8 mouse cellular contexts compared by ENCODE assay signal in the genomic region with DNA sequence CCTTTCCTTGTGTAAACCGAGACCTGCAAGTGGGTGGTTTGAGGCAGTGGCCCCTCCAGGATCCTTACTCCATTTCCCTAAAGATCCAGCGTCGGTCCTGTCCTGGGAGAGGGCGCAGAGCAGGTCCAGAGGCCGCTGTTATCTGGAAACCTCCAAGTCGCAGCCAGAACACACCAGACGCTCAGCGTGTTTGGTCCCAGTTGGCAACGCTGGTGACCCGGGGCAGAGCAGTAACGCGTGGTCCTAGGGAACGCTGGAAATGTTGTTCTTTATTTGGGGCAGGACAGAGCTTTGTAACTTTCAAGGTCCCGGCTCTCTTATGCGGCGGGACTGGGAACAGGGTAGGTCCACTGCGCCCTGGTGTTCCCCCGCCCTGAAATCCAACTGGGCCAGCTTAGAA. TPM values are rescaled to one million over a fixed set of nuclear protein-coding genes. Genes with fewer than 3 reads are reported as not detected.
A peak's percentile ranks its signal among the peaks of the same experiment; 100 is the strongest.
DNase-seq lines count a peak whose midpoint lies in the region; ATAC-seq lines count a peak whose summit lies in the region.

No protein-coding gene starts in this region.

- 3% methylated on average over 18 of the region's 18 CpGs for WGBS in neural tube, embryonic 11.5 days
- 4% methylated on average over 18 of the region's 18 CpGs for WGBS in embryonic facial prominence, embryonic 14.5 days
- 3% methylated on average over 18 of the region's 18 CpGs for WGBS in hindbrain, embryonic 16.5 days
- WGBS in midbrain, embryonic 16.5 days, result 6% methylated on average over 18 of the region's 18 CpGs

- no peak overlapping the region for H3K27ac ChIP-seq in neural tube, embryonic 11.5 days (ENCODE audit: low read depth, low read length)
- H3K27ac ChIP-seq in embryonic facial prominence, embryonic 14.5 days (replicated peaks; ENCODE audit: low read depth, low read length), result peak overlapping the region; percentile 79
- no peak overlapping the region; the same call in 1 of the 2 replicates for H3K27ac ChIP-seq in hindbrain, embryonic 16.5 days (ENCODE audit: low read depth, low read length)
- no peak overlapping the region for H3K27ac ChIP-seq in midbrain, embryonic 16.5 days (ENCODE audit: low read length)

- peaks cover 4% of the 10 kb centered on the region; the same call in 1 of the 2 replicates for H3K4me1 ChIP-seq in neural tube, embryonic 11.5 days (ENCODE audit: control insufficient read depth, insufficient read depth, low read length)
- peaks cover 28% of the 10 kb centered on the region for H3K4me1 ChIP-seq in embryonic facial prominence, embryonic 14.5 days (ENCODE audit: control insufficient read depth, insufficient read depth, low read length)
- H3K4me1 ChIP-seq in hindbrain, embryonic 16.5 days (ENCODE audit: control insufficient read depth, insufficient read depth, low read depth, low read length), result peaks cover 17% of the 10 kb centered on the region; the same call in 1 of the 2 replicates
- H3K4me1 ChIP-seq in midbrain, embryonic 16.5 days (ENCODE audit: control insufficient read depth, insufficient read depth, low read length), result peaks cover 11% of the 10 kb centered on the region; the same call in 1 of the 2 replicates

- H3K9ac ChIP-seq in neural tube, embryonic 11.5 days (ENCODE audit: low read length), result peak overlapping the region; percentile 72
- H3K9ac ChIP-seq in embryonic facial prominence, embryonic 14.5 days (ENCODE audit: low read depth, low read length), result peak overlapping the region; percentile 84
- H3K9ac ChIP-seq in hindbrain, embryonic 16.5 days (ENCODE audit: low read depth, low read length), result peak overlapping the region; percentile 69
- peak overlapping the region; percentile 43 for H3K9ac ChIP-seq in midbrain, embryonic 16.5 days (ENCODE audit: low read depth, low read length)

- ATAC-seq in neural tube, embryonic 11.5 days (ENCODE audit: insufficient read depth, low FRiP score, low TSS enrichment), result no peak
- no peak for ATAC-seq in embryonic facial prominence, embryonic 14.5 days (ENCODE audit: low read depth)
- no peak for ATAC-seq in hindbrain, embryonic 16.5 days
- no peak; the same call in 1 of the 2 replicates for ATAC-seq in midbrain, embryonic 16.5 days
- no peak for ATAC-seq in activated CD4-positive, CD25-positive, alpha-beta regulatory T cell, adult 4 months

- no peaks in the 10 kb centered on the region for H3K9me3 ChIP-seq in neural tube, embryonic 11.5 days (ENCODE audit: control insufficient read depth, low read length)
- no peaks in the 10 kb centered on the region for H3K9me3 ChIP-seq in embryonic facial prominence, embryonic 14.5 days (ENCODE audit: control insufficient read depth, low read length)
- no peaks in the 10 kb centered on the region for H3K9me3 ChIP-seq in hindbrain, embryonic 16.5 days (ENCODE audit: control insufficient read depth, low read length)
- H3K9me3 ChIP-seq in midbrain, embryonic 16.5 days (replicated peaks; ENCODE audit: control insufficient read depth, low read length, poor library complexity, severe bottlenecking), result no peaks in the 10 kb centered on the region

- H3K4me2 ChIP-seq in neural tube, embryonic 11.5 days (ENCODE audit: low read depth), result peak overlapping the region; percentile 97
- peak overlapping the region; percentile 93 for H3K4me2 ChIP-seq in embryonic facial prominence, embryonic 14.5 days (ENCODE audit: low read depth, low read length)
- peak overlapping the region; percentile 100 for H3K4me2 ChIP-seq in hindbrain, embryonic 16.5 days (ENCODE audit: low read length)
- H3K4me2 ChIP-seq in midbrain, embryonic 16.5 days (ENCODE audit: low read length), result peak overlapping the region; percentile 99

- peak overlapping the region; percentile 75 for H3K4me3 ChIP-seq in neural tube, embryonic 11.5 days (ENCODE audit: low read depth, low read length)
- peak overlapping the region; percentile 87 for H3K4me3 ChIP-seq in embryonic facial prominence, embryonic 14.5 days (ENCODE audit: low read depth, low read length)
- H3K4me3 ChIP-seq in hindbrain, embryonic 16.5 days (ENCODE audit: low read length), result peak overlapping the region; percentile 77
- peak overlapping the region; percentile 62 for H3K4me3 ChIP-seq in midbrain, embryonic 16.5 days (ENCODE audit: low read depth, low read length)

- DNase-seq in neural tube, embryonic 11.5 days (ENCODE audit: low spot score), result peak; percentile 21
- DNase-seq in neural tube, embryonic 10.5 days (ENCODE audit: extremely low spot score, low spot score), result no peak
- no peak for DNase-seq in embryonic facial prominence, embryonic 14.5 days (ENCODE audit: low spot score)
- no peak for DNase-seq in layer of hippocampus, postnatal 14 days (ENCODE audit: low spot score in 2 of 2)
- no peak for DNase-seq in cerebellum, postnatal 4 days (ENCODE audit: low spot score in 2 of 2)

- peaks cover 41% of the 10 kb centered on the region for H3K27me3 ChIP-seq in neural tube, embryonic 11.5 days (ENCODE audit: control insufficient read depth, insufficient read depth, low read length)
- H3K27me3 ChIP-seq in embryonic facial prominence, embryonic 14.5 days (replicated peaks; ENCODE audit: control insufficient read depth, insufficient read depth, low read length), result peaks cover 8% of the 10 kb centered on the region
- peaks cover 38% of the 10 kb centered on the region for H3K27me3 ChIP-seq in hindbrain, embryonic 16.5 days (replicated peaks; ENCODE audit: control insufficient read depth, insufficient read depth, low read length)
- peaks cover 43% of the 10 kb centered on the region for H3K27me3 ChIP-seq in midbrain, embryonic 16.5 days (ENCODE audit: control insufficient read depth, insufficient read depth, low read depth, low read length)

- no peaks in the 10 kb centered on the region for H3K36me3 ChIP-seq in neural tube, embryonic 11.5 days (ENCODE audit: control insufficient read depth, insufficient read depth, low read length)
- H3K36me3 ChIP-seq in embryonic facial prominence, embryonic 14.5 days (ENCODE audit: control insufficient read depth, insufficient read depth, low read length), result peaks cover 4% of the 10 kb centered on the region; the same call in 1 of the 2 replicates
- no peaks in the 10 kb centered on the region for H3K36me3 ChIP-seq in hindbrain, embryonic 16.5 days (ENCODE audit: control insufficient read depth, insufficient read depth, low read length)
- H3K36me3 ChIP-seq in midbrain, embryonic 16.5 days (ENCODE audit: control insufficient read depth, insufficient read depth, low read length), result no peaks in the 10 kb centered on the region

RNA-seq across cellular contexts. Expression of gene Tmem63a, which starts 0.4 kb away (rescaled TPM):
- 2.6 and 3.1 TPM in 2 replicates for polyA plus RNA-seq in neural tube, embryonic 11.5 days (2014; fragmentation: Nextera tagmentation; extraction: Ambion mirVana)
- 12.5 and 13.2 TPM in 2 replicates for polyA plus RNA-seq in embryonic facial prominence, embryonic 14.5 days (2014; fragmentation: Nextera tagmentation; extraction: Ambion mirVana)
- polyA plus RNA-seq in hindbrain, embryonic 16.5 days (2015; fragmentation: Nextera tagmentation; extraction: Ambion mirVana), result 2.1 and 2.6 TPM in 2 replicates
- 1.2 and 1.3 TPM in 2 replicates for polyA plus RNA-seq in midbrain, embryonic 16.5 days (2015; fragmentation: Nextera tagmentation; extraction: Ambion mirVana)
- 10 to 100 TPM in 1 of 2 experiments, 1 to 10 TPM in 1; 8.6 to 11.5 TPM for total RNA-seq in layer of hippocampus, postnatal 14 days (2021)
- polyA plus RNA-seq in activated CD4-positive, CD25-positive, alpha-beta regulatory T cell, adult 4 months (2017; shearing (Covaris generic)), result 10 to 100 TPM; 13.5 to 13.7 TPM

RNA-seq across cellular contexts. Expression of gene Lefty1, which starts 6.9 kb away (rescaled TPM):
- 0.39 and 0.41 TPM in 2 replicates for polyA plus RNA-seq in neural tube, embryonic 11.5 days (2014; fragmentation: Nextera tagmentation; extraction: Ambion mirVana)
- polyA plus RNA-seq in embryonic facial prominence, embryonic 14.5 days (2014; fragmentation: Nextera tagmentation; extraction: Ambion mirVana), result 2.9 and 3.2 TPM in 2 replicates
- 0.16 and 0.25 TPM in 2 replicates for polyA plus RNA-seq in hindbrain, embryonic 16.5 days (2015; fragmentation: Nextera tagmentation; extraction: Ambion mirVana)
- 0.26 TPM in 1 of 2 replicates, not detected in the other for polyA plus RNA-seq in midbrain, embryonic 16.5 days (2015; fragmentation: Nextera tagmentation; extraction: Ambion mirVana)
- total RNA-seq in layer of hippocampus, postnatal 14 days (2021), result 1 to 10 TPM; 7.2 to 9.3 TPM
- polyA plus RNA-seq in activated CD4-positive, CD25-positive, alpha-beta regulatory T cell, adult 4 months (2017; shearing (Covaris generic)), result not detected

RNA-seq across cellular contexts. Expression of gene Pycr2, which starts 37.6 kb away (rescaled TPM):
- 94.7 and 113 TPM in 2 replicates for polyA plus RNA-seq in neural tube, embryonic 11.5 days (2014; fragmentation: Nextera tagmentation; extraction: Ambion mirVana)
- polyA plus RNA-seq in embryonic facial prominence, embryonic 14.5 days (2014; fragmentation: Nextera tagmentation; extraction: Ambion mirVana), result 77.6 and 92.2 TPM in 2 replicates
- polyA plus RNA-seq in hindbrain, embryonic 16.5 days (2015; fragmentation: Nextera tagmentation; extraction: Ambion mirVana), result 74.6 and 75.6 TPM in 2 replicates
- polyA plus RNA-seq in midbrain, embryonic 16.5 days (2015; fragmentation: Nextera tagmentation; extraction: Ambion mirVana), result 68.3 and 71.7 TPM in 2 replicates
- 10 to 100 TPM; 41.5 to 43.4 TPM for total RNA-seq in layer of hippocampus, postnatal 14 days (2021)
- polyA plus RNA-seq in activated CD4-positive, CD25-positive, alpha-beta regulatory T cell, adult 4 months (2017; shearing (Covaris generic)), result 10 to 100 TPM; 44.3 to 45.6 TPM

RNA-seq across cellular contexts. Expression of gene Lefty2, which starts 48.8 kb away (rescaled TPM):
- not detected in 2 replicates for polyA plus RNA-seq in neural tube, embryonic 11.5 days (2014; fragmentation: Nextera tagmentation; extraction: Ambion mirVana)
- polyA plus RNA-seq in embryonic facial prominence, embryonic 14.5 days (2014; fragmentation: Nextera tagmentation; extraction: Ambion mirVana), result 0.25 TPM in 1 of 2 replicates, not detected in the other
- polyA plus RNA-seq in hindbrain, embryonic 16.5 days (2015; fragmentation: Nextera tagmentation; extraction: Ambion mirVana), result 4.8 and 5.6 TPM in 2 replicates
- polyA plus RNA-seq in midbrain, embryonic 16.5 days (2015; fragmentation: Nextera tagmentation; extraction: Ambion mirVana), result 4.7 and 5.0 TPM in 2 replicates
- 1 to 10 TPM; 5.1 to 5.2 TPM for total RNA-seq in layer of hippocampus, postnatal 14 days (2021)
- not detected for polyA plus RNA-seq in activated CD4-positive, CD25-positive, alpha-beta regulatory T cell, adult 4 months (2017; shearing (Covaris generic))
